Mouse (Mus musculus): Measurements from ENCODE around the gene St8sia1. TPM values are rescaled to one million over a fixed set of nuclear protein-coding genes. Genes with fewer than 3 reads are reported as not detected.

St8sia1 gene
- polyA plus RNA-seq, 1 experiment from 2014 or later, result 8.1 TPM

DNA sequence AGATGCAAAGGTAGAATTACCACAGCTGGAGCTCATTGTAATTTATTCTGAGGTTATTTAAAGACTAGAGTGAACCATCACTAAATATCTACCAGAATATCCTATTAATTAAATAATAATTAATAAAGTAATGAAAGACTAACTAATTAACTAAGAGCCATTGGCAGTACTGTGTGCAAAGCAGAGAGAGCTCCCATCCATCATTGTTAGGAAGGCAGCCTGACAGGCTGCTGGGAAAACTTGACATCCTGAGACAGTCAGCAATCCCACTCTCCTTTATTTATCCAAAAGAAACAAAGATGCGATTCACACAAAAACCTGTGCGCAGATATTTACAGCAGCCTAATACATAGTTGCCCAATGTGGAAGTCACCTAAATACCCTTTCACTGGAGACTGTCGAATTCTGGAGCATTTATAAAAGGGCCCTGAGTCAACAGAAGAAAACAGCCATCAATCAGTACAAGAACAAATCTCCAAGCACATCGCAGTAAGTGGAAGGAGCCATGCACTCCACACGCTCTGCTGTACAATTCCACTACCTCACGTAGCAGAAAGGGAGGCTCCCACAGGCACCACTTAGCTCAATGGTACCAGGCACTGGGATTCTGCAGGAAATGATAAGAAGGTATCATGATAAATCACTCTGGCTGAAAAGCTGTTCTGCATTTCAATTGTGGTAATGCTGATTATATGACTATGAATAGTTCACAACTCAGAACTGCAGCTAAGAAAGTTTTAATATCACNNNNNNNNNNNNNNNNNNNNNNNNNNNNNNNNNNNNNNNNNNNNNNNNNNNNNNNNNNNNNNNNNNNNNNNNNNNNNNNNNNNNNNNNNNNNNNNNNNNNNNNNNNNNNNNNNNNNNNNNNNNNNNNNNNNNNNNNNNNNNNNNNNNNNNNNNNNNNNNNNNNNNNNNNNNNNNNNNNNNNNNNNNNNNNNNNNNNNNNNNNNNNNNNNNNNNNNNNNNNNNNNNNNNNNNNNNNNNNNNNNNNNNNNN, 15.7 kb upstream of the St8sia1 start:
- no peak for DNase-seq (ENCODE audit: low spot score)

DNA sequence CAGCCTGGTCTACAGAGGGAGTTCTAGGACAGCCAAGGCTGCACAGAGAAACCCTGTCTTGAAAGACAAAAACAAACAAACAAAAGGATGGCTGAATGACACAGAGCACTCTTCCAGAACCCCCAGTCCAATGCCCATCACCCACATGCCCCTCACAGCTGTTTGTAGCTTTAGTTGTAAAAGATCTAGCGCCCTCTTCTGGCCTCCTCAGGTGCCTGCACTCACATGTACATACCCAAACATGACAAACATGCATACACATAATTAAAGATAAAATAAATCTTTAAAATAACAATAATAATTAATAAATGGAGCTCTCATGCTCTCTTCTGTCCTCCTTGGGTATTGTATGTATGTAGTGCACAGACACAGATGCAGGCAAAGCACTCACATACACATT, 13.0 kb upstream of the St8sia1 start:
- no peak for DNase-seq (ENCODE audit: low spot score)

DNA sequence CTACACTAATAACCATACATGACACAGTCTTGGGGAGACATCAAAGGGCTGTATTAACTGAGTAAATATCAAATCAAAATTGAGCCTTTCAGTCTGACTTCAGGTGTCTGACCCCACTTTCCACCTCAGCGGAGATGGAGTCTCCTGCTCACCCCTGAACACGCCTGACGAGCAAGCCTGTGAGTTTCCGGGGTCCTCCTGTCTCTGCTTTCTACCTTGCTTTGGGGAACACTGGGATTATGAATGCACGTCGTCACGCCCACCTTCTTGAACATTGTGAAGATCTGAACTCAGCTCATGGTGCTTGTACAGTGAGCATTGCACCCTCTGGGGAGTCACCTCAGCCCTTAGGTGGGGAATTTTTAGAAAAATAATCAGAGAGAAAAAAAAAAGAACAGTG, 9.0 kb upstream of the St8sia1 start:
- no peak for DNase-seq (ENCODE audit: low spot score)

DNA sequence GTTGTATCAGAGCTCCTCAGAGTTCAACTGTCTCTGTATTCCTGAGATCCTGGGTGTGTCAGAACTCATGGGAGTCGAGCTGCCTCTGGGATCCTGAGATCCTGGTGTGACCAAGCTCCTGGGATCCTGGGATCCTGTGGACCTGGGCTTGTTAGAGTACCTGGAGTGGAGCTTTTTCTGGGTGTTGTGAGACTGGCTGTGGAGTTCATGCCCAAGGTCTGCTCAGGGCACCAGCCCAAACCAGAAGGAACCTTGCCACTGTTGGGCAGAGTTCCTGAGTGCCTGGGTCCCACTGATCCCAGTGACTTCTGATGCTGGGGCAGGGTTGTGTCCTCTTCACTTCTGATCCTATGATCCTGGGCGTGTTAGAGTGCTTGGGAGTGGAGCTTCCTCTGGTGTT, 8.0 kb upstream of the St8sia1 start:
- no peak for DNase-seq (ENCODE audit: low spot score)

DNA sequence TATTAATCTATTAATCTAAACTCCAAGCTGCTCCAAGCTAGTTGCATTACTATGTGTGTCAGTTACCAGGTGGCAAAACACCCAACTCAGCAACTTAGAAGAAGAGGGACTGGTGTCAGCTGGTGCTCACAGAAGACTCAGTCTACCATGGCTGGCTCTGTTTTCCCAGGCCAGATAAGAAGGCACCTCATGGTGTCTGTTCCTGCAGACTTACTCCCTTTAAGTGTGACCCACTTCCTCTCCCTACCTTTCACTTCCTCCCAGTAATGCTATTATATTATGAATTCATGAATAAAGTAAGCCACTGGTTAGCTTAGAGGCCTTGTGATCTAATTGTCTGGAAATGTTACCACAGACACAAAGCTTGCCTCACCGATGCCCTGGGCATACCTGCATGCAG, 3.2 kb upstream of the St8sia1 start:
- no peak for DNase-seq (ENCODE audit: low spot score)

DNA sequence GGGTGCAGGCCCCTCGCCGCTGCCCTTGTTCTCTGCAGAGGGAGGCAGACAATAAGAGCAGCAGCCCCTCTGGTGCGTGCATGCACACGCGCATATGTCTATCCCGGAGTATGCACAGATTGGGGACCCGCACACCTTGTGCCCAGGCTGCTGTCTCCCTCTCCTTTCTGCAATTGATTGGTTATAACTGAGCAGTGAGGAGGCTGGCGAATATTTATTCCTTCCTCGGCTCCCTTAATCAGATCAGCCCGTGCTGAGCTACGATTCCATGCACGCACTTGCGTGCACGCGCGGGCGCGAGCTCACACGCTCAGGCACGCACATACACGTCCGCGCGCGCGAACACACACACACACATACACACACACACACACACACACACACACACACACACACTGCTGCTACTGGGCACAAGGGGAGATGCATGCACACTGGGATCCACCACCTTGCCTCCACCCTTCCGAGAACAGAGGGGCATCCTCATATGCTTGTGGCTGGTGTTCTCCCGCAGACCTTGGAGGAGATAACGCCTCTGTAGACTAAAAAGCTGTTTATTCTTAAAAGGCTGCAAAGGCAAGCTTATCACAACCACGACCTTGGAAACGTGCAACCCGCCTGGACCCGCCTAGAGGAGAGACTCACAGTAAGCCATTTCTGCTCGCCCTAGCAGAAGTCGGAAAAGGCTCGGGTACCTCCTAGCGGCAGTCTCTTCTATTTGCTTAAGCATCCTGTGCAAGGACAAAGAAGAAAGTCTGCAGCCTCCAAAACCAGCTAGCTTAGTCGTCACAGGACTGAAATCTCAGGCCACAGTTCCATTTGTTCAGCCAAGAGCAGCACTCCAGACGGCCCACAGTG, 506 bp upstream of the St8sia1 start:
- DNase-seq (ENCODE audit: low spot score), result peak; percentile 92

DNA sequence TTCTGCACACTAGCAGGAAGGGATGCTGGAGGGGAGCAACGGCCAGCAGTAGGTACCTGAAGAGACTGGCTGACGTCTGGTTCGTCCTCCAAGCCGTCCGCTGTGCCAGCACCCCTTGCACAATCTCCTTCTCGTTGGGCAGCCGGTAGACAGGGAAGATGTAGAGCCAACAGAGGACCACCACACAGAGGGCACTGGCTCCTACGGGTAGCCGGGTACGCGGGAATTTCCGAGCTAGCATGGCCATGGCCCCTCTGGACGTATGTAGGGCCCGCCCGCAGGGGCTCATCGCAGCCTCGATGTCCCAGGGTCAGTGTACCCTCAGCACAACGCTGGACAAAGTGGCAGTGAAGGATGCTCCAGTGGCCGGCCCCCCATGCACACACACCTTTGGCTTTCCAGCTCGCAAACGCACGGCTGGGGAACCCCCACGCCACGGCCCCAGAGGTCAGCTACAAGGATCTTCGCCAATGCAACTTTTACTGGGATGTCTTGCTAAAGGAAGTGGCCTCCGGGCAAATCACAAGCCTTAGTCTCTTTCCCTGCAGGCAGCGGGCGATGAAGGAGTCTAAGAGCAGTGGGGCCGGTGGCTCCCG, 674 bp downstream of the St8sia1 start:
- DNase-seq (ENCODE audit: low spot score), result peak; percentile 38

DNA sequence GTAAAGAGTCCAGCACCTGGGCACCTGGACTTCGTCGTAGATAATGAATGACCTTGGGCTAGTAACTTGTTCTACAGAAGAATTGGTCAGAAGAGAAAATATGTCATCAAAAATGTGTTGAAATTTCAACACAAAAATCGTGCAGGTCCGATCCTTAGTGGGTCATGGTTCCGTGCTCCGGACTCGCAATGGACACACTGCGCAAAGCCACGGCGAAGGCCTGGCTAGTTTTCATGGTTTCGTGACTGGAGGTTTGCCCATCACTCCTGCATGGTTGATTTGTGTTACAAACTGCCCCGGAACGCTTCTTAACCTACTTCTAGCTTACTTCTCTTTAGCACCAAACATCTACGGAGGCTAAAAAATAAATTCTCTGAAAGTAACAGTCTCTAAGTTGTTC, 1.4 kb downstream of the St8sia1 start:
- no peak for DNase-seq (ENCODE audit: low spot score)

DNA sequence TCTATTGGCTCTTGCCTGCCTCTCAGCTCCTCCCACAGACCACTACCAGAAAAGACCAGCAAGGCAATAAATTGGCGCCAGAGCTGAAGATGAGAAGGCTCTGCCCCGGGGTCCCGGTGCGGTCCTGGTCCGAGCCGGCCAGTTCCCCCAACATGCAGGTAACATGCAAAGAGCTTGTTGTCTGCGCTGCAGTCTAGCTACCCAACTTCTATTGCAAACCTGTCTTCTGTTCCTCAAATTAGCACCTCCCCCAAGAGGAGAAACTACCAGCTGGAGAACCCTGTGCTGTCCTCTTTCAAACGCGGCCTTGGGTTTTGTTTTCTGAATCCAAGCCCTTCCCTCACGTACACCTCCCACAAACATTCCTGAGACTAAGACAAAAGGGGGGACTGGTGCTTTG, 1.8 kb downstream of the St8sia1 start:
- peak; percentile 43 for DNase-seq (ENCODE audit: low spot score)

DNA sequence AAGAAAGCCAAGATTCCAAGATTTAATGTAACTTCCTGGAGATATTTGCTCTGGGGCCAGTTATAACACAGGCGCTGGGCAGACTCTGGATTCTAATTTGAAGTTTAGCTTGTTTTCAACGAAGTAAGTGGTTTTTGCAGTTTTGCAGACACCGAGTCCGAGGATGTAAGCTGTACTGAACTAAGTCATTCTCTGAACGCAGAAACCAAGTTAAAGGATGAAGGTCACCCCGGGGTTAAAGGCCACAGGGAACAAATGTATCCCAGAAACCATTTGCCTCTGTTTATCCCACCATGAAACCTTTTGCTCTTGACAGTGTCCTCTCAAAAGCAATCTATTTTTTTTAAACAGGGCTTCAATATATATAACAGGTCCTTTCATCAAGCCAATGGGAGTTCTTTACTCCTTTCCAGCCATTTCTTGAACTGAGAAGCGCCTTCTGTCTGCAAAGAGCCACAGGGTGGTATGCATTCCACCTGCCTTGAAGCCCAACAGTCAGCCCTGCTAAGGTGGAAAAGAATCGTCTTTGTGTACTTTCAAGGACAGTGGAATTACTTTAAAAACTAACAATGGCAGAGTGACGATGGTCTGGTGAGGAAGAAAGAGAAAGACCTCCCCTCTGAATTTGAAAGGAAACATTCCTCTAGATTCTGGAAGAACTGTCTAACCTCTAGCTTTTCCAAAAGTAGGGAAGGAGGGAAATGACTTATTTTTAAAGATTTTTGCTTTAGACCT, 2.4 kb downstream of the St8sia1 start:
- DNase-seq (ENCODE audit: low spot score), result no peak

DNA sequence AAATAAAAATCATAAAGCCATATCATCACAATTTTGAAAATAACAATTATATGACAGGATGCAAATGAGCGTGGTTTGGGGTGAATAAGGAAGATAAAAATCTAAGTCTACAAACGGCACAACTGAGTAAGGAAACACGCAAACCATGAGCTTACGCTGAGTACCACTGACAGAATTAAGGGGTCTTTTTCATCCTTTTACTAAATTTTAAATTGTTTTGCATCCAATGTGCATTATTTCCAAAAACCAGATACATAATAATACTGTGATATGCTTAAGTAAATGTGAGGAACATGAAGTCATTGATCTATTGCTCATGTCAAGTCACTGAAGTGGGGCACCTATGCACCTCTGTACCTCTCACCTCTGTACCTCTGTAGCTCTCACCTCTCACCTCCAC, 7.7 kb downstream of the St8sia1 start:
- DNase-seq (ENCODE audit: low spot score), result no peak

DNA sequence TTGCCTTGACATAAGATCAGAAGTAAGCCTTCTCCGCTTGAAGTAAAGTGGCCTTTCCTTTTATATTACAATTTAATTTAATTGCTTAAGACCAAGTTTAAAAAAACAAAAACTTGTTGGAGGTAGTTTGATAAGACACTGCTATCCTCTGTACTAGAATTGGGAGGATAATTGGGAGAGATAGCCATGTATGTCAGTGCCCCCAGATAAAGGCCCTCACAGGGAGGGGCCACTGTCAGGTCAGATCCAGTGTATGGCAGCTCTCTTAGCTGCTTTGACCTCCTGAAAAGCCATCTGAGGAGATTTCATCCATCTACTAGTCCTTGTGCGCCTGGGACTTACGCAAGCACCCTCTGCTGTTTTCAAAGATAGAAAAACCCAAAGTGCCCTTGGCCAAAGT, 9.0 kb downstream of the St8sia1 start:
- no peak for DNase-seq (ENCODE audit: low spot score)

DNA sequence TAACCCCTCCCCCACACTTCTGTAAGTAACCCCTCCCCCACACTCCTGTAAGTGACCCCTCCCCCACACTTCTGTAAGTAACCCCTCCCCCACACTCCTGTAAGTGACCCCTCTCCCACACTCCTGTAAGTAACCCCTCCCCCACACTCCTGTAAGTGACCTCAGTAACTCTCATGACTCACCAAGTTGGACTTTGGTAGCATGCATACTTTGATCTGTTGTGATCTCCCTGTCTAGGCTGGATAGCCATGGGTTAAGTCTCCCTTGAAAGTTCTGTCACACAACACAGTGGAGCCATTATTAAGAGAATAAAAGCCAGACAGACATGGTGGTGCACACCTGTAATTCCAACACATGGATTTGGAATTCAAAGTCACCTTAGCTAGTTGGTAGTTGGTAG, 11.1 kb downstream of the St8sia1 start:
- no peak for DNase-seq (ENCODE audit: low spot score)

DNA sequence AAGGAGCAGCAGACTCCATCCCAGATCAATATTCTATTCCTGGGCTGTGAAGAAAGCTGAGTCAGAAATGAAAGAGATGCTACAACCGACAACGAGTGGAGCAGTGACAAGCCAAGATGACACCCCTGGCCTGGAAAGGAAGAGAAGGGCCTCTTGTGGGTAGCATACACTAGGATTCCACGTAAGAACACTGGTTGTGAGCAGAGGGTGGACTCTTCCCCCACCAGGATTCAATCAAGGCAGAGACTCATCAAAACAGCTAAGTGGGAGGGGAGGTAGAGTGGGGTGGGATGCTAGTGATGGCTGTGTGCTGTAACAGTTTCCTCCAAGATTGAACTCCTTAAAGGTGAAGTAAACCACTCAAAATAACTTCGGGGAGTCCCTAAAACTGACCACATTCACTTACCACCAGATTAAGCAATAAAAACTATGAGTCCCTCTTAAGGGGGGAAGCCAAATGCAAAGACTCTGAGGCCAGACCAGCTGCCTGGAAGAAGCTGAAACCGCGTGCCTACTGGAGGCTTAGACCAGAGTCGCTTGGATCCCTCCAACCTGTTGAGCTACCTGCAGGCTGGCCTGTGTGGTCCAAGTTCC, 11.8 kb downstream of the St8sia1 start:
- peak; percentile 38 for DNase-seq (ENCODE audit: low spot score)

DNA sequence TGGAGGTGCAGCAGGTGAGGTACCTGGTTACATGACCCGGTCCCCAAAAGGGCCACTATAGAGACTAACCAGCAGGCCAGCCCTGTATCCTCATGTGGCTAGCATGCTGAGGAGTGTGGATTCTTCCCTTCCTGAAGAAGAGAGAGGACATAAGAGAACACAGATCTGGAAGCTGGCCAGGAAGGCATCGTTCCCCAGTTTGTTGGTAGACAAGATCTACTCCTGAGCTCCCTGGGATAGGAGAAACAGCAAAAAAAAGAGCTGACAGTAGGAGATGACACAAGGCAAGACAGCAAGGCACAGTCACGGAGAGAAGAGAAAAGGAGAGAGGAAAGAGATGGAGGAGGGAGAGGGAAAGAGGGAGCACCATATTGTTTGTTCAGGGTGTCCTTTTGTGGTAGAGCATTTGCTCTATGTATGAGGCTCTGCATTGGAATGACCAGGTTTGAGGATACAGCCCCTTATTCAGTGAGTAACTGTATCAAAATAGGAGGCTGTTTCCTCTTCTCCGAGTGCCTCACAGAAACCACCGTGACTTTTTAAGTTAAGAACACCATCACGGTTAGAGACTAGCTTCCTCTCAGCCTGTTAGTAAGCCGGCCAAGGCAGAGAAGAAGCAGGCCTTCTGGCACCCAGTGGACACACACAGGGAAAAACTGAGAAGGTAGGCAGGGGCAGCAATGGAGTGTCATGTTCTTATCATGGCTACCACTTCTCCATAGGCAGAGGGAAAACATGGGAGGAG, 12.5 kb downstream of the St8sia1 start:
- DNase-seq (ENCODE audit: low spot score), result peak; percentile 47

DNA sequence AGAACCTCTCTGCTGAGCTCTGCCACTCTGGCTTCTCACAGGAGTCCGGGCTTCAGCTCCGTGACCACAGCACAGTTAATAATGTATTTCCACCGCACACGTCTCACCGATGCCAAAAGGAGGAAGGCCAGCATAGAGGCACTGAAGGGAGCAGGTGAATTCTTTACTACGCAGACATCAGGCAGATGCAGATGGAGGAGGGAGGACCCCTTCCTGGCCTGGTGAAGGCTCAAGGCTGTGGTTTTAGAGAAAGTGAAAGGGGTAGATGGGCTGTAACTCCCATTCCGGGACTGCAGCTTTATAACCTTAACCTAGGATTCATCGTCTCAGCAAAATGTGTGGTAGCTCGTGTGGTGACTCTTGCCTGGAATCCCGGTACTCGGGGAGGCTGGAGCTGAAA, 13.9 kb downstream of the St8sia1 start:
- peak; percentile 30 for DNase-seq (ENCODE audit: low spot score)

DNA sequence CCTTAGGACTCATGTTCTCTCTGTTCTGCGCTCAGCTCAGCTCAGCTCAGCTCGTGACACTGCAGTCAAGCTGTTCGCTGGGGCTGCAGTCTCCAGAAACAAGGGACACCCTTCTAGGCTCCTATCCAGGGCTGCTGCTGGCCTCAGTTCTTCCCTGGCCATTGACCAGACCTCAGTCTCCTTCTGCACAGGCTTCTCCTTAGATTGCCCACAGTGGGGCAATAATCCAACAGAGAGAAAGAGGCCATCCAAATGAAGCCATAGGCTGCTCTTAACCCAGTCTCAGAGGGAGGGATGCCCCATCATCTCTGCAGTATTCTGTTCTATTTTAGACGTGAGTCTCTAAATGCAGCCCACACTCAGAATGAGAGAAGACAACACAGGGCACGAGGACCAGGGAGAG, 15.3 kb downstream of the St8sia1 start:
- no peak for DNase-seq (ENCODE audit: low spot score)

DNA sequence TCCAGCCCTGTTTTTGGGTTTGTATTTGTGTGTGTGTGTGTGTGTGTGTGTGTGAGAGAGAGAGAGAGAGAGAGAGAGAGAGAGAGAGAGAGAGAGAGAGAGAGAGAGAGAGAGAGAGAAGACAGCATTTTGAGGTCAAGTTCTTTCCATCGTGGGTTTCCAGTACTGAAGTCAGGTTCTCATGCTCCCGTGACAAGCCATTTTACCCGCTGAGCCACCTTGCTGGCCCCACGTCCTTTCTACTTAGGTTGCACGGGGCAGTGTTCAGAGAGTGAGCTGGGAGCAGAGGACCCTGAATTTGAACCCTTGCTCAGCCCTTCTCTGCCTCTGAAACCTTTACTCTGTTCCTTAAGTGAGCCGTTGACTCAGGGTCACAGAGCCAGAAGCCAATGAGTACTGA, 17.2 kb downstream of the St8sia1 start:
- DNase-seq (ENCODE audit: low spot score), result peak; percentile 21

DNA sequence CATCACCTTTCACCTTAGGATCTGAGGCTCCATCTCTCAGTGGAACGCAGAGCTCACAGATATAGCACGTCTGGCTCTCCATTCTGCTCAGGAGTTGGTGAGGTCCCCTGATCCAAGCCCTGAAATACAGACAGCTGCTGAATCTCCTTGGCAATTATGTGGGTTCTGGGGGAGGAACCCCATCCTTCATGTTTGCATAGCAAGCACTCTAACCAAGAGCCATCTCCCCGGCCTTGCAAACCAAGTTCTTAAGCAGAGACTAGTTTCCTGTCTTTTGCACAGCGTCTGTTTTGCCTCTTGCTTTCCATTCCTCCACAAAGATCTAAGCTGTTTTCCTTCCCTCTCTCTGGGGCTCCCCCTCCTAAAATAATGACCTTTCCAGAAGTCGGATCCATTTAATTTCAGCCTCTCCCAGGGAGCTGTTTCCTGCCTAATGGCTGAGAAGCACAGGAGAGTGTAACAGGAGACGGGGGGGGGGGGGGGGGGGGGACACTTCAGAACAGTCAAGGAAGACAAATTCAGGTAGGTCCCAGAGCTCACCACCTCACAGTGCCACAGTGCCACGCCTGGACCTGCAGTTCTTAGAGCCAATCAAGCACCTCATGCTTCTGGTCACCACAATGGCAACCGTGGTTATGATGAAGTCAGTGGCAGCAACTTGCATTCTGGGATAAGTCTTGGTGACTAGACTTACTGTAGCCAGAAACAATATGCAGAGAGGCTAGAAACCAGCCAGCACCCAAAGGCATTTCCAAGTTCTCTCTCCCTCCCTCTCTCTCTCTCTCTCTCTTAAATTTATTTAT, 18.0 kb downstream of the St8sia1 start:
- peak; percentile 65 for DNase-seq (ENCODE audit: low spot score)

All from thymus, postnatal 0 days (tissue).